Mouse (Mus musculus) hindbrain, embryonic 14.5 days (tissue): ENCODE results near the gene Alppl2. TPM values are rescaled to one million over a fixed set of nuclear protein-coding genes. Genes with fewer than 3 reads are reported as not detected.

Experiments
- ATAC-seq: fragments of 200-750 bp; cut with Nextera tagmentation; 2 replicates; pipeline ENCODE4 v1.8.0; 2017; ENCODE audit warnings: moderate number of reproducible peaks, mild to moderate bottlenecking, moderate TSS enrichment, moderate library complexity; ENCODE audit not compliant: low FRiP score
- DNase-seq: peaks from one replicate; pipeline ENCODE4 v3.0.0-alpha.2; 2015; ENCODE audit warnings: low spot score
- H3K27ac ChIP-seq: fragments of 300-500 bp; sonication (generic); 2 replicates; pipeline ENCODE4 v1.5.1; 2014; ENCODE audit warnings: mild to moderate bottlenecking, moderate library complexity
- H3K27me3 ChIP-seq: fragments of 300-500 bp; sonication (generic); 2 replicates; pipeline ENCODE4 v1.6.1; 2014; ENCODE audit warnings: mild to moderate bottlenecking, low read length, mixed read lengths; ENCODE audit not compliant: control insufficient read depth, insufficient read depth
- H3K36me3 ChIP-seq: fragments of 300-500 bp; sonication (generic); replicated peaks from 2 replicates; pipeline ENCODE4 v1.6.1; 2014; ENCODE audit not compliant: control insufficient read depth, insufficient read depth
- H3K4me1 ChIP-seq: fragments of 300-500 bp; sonication (generic); replicated peaks from 2 replicates; pipeline ENCODE4 v1.6.1; 2014; ENCODE audit warnings: antibody characterized with exemption, low read length, mixed read lengths; ENCODE audit not compliant: control insufficient read depth, insufficient read depth
- H3K4me2 ChIP-seq: fragments of 300-500 bp; sonication (generic); replicated peaks from 2 replicates; pipeline ENCODE4 v1.6.1; 2014; ENCODE audit warnings: mild to moderate bottlenecking, moderate library complexity
- H3K4me3 ChIP-seq: fragments of 300-500 bp; sonication (generic); replicated peaks from 2 replicates; pipeline ENCODE4 v1.5.1; 2014; ENCODE audit warnings: mild to moderate bottlenecking, low read length
- H3K9ac ChIP-seq: fragments of 300-500 bp; sonication (generic); 2 replicates; pipeline ENCODE4 v1.6.1; 2014
- H3K9me3 ChIP-seq: fragments of 300-500 bp; sonication (generic); 2 replicates; pipeline ENCODE4 v1.6.1; 2016; ENCODE audit warnings: low read length; ENCODE audit not compliant: control insufficient read depth
- WGBS: fragments of 180-500 bp; shearing (Covaris S2); extraction: QIAGEN DNeasy Blood & Tissue Kit; methylation state at CpG from one replicate; pipeline ENCODE4 v1.1.7; 2014; 5-methylcytosine and 5-hydroxymethylcytosine counted together
- polyA plus RNA-seq: library from polyadenylated mRNA; unstranded; fragments of >200 nt; fragmentation: Nextera tagmentation; extraction: Ambion mirVana; gene quantifications from 2 replicates; pipeline ENCODE4 v1.2.1, GENCODE M21; 2014

Gene Alppl2
- not detected in 2 replicates for polyA plus RNA-seq

DNA sequence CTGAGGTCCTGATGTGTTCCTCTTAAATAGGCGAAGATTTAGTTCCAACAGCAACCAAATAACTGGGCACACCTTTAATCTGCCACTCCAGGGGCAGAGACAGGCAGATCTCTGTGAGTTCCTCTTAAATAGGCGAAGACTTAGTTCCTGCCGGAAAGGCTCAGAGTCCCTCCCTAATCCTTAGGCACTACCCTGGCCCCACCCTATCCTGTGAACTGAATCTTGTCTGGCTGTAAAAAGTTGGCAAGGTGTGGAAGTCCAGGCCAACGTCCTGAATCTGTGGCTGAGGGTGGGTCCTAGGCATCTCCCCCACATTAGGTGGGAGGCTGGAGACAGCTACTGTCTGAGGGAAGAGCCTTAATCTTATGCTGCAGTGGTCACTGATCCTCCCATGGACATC is at the start of gene Alppl2:
Gene Alppl2, minus strand, starts transcription at position 101 of the 400 bp plus-strand sequence.
- Histone ChIP-seq H3K4me2 (no peak within 1 kb of the TSS), H3K36me3 (no peaks in the 10 kb centered on the region), H3K4me1 (no peaks in the 10 kb centered on the region), H3K9me3 (no peaks in the 10 kb centered on the region), H3K27ac (no peak within 1 kb of the TSS), H3K4me3 (no peak within 1 kb of the TSS), H3K27me3 (no peaks in the 10 kb centered on the region), H3K9ac (no peak within 1 kb of the TSS)
- 92% methylated on average over 4 of the region's 4 CpGs for WGBS
- ATAC-seq (no peak), DNase-seq (no peak)

DNA sequence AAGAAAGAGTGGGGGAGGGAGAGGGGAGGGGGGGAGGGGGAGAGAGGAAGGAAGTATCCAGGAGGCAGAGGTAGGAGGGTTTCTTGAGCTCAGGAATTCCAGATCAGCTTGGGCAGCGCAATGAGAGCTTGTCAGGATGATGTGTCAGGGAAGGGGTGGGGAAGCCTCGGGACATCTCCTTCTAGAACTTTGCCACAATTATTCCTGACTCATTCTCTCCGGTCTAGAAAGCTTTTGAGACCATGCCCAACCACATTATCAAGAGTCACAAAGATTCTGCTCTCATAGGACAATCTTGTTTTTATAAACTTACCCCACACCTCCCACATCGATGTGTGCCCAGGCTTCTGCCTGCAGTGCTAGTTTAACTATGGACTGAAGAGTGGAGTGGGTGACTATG is 42.1 kb upstream of the Alppl2 start:
- DNase-seq, result no peak
- no peak overlapping the region for H3K4me3 ChIP-seq
- no peaks in the 10 kb centered on the region for H3K9me3 ChIP-seq
- H3K27ac ChIP-seq, result no peak overlapping the region
- no peak overlapping the region for H3K4me2 ChIP-seq
- ATAC-seq, result no peak
- H3K27me3 ChIP-seq, result peaks cover 23% of the 10 kb centered on the region
- H3K36me3 ChIP-seq, result no peaks in the 10 kb centered on the region
- H3K9ac ChIP-seq, result no peak overlapping the region
- WGBS, result 92% methylated on average over 4 of the region's 4 CpGs
- H3K4me1 ChIP-seq, result no peaks in the 10 kb centered on the region

DNA sequence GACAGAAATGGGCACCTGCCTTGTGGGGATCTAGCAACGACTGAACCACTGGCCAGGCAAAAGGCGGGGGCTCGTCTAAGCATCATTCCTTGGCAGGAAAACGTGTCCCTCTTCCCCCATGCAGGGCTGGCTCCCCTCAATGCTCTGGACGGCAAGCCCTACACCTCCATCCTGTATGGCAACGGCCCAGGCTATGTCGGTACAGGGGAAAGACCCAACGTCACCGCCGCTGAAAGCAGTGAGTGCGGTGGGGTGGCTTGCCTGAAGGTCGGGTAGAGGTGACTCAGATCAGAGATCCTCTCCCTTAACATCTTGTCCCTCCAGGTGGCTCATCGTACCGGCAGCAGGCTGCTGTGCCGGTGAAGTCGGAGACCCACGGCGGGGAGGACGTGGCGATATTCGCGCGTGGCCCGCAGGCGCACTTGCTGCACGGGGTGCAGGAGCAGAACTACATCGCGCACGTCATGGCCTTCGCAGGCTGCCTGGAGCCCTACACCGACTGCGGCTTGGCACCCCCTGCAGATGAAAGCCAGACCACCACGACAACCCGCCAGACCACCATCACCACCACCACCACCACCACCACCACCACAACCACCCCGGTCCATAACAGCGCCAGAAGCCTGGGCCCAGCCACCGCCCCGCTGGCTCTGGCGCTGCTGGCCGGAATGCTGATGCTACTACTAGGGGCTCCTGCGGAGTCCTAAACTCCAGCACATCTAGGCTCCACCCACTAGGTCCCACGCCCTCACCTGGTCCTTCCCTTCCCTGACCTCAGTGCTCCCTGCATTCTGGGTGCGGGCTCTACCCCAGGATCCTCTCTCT is 37.7 kb upstream of the Alppl2 start:
- no peak overlapping the region for H3K27ac ChIP-seq
- peak overlapping the region; percentile 16 for H3K4me3 ChIP-seq
- no peaks in the 10 kb centered on the region for H3K4me1 ChIP-seq
- 10% methylated on average over 43 of the region's 43 CpGs for WGBS
- no peak overlapping the region for H3K9ac ChIP-seq
- ATAC-seq, result no peak; the same call in 1 of the 2 replicates
- H3K36me3 ChIP-seq, result no peaks in the 10 kb centered on the region
- no peaks in the 10 kb centered on the region for H3K9me3 ChIP-seq
- H3K4me2 ChIP-seq, result peak overlapping the region; percentile 39
- peaks cover 30% of the 10 kb centered on the region for H3K27me3 ChIP-seq
- no peak for DNase-seq

DNA sequence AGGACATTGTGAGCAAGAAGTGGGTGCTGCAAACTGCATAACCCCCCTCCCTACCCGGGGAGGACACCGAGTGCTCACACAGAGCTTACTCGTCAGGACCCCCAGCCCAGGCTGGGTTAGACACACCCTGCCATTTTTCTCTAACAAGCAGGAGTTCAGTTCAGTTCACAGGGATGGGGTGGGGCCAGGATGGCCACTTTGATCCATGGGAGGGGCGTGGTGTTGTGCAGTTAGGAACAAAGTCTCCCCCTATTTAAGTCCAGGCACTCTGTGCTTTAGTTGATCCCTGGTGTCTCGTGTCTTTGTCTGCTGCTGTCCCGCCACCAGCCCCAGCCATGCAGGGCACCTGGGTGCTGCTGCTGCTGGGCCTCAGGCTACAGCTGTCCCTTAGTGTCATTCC is 34.9 kb upstream of the Alppl2 start, which contains the start of gene Akp3:
Gene Akp3, plus strand, starts transcription at position 301 of the 400 bp plus-strand sequence.
- H3K4me1 ChIP-seq, result no peaks in the 10 kb centered on the region
- no peak within 1 kb of the TSS for H3K9ac ChIP-seq
- ATAC-seq (no peak), DNase-seq (no peak)
- no peak within 1 kb of the TSS for H3K4me2 ChIP-seq
- no peaks in the 10 kb centered on the region for H3K9me3 ChIP-seq
- H3K27me3 ChIP-seq, result peaks cover 30% of the 10 kb centered on the region
- 81% methylated on average over 6 of the region's 6 CpGs for WGBS
- H3K4me3 ChIP-seq, result no peak within 1 kb of the TSS
- H3K27ac ChIP-seq, result no peak within 1 kb of the TSS
- no peaks in the 10 kb centered on the region for H3K36me3 ChIP-seq

DNA sequence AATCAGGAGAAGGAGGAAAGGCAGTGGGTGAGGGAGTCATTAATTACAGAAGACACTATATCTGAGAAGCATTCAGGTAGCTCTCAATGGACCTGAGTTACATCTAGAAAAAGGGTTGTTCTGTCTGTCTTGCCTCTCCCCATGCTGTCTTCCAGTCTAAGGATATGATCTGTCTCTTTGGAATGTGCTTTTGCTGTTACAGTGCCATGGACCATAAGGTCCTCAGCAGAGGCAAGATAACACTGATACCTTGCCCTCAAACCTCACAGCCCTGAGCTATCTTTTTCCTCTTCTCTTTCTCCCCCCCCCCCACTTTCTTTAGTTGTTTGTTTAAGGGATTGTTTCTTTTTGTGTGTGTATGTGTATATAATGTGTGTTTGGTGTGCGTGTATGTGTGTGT is 25.1 kb upstream of the Alppl2 start:
- H3K4me2 ChIP-seq, result no peak overlapping the region
- H3K4me3 ChIP-seq, result no peak overlapping the region
- DNase-seq (no peak), ATAC-seq (no peak)
- H3K27me3 ChIP-seq, result no peaks in the 10 kb centered on the region
- no peak overlapping the region for H3K9ac ChIP-seq
- WGBS, result 95% methylated on average over 1 of the region's 1 CpGs
- H3K36me3 ChIP-seq, result no peaks in the 10 kb centered on the region
- H3K4me1 ChIP-seq, result no peaks in the 10 kb centered on the region
- H3K27ac ChIP-seq, result no peak overlapping the region
- no peaks in the 10 kb centered on the region for H3K9me3 ChIP-seq

DNA sequence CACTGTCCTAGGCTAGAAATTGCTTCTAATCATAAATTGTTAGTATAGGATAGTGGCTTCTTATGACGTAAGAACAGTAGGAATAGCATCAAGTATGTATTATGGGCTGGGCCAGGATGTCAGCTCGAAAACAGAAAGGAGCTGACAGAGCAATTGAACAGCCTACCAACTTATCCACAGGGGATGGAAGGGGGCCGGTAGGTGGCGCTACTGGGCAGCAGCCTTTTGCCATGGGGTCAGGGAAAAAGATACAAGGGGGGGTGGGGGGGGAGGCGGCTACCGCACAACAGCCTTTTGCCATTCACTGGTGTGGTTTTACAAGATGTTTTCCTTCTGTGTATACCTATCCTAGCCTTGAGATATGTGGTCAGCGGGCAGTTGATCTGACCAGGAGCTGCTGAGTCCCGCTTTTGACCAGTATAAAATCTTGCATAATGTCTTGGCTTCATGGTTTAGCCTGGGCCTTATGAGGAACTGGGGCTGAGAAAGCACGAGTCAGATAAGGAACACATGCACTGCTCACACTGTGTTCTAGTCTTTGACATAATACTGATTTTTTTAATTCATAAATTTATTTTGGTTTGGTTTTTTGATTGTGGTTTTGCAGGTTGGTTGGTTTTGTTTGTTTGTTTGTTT is 22.1 kb upstream of the Alppl2 start:
- DNase-seq (no peak), ATAC-seq (no peak)
- WGBS, result 45% methylated on average over 8 of the region's 9 CpGs
- Histone ChIP-seq H3K4me2 (no peak overlapping the region), H3K4me3 (no peak overlapping the region), H3K27me3 (no peaks in the 10 kb centered on the region), H3K4me1 (no peaks in the 10 kb centered on the region), H3K9ac (no peak overlapping the region), H3K36me3 (no peaks in the 10 kb centered on the region), H3K27ac (no peak overlapping the region), H3K9me3 (no peaks in the 10 kb centered on the region)

DNA sequence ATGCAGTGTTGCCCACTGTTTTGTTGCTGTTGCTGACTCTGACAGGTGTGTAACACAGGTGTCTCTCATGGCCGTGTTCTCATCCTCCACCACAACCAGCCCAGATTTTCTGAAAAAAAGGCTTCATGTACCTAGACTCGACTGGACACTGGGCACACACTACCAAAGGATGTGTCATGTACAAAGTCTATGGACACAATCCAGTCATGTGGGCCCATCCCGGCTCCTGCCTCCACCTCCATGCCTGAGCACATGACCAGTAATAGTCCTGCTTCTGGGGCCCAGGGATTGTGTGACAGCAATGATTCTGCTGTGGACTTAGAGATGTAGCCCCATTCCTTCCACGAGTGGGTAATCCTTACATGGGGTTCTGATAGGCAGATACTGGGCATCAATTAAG is 18.8 kb upstream of the Alppl2 start:
- no peak for DNase-seq

DNA sequence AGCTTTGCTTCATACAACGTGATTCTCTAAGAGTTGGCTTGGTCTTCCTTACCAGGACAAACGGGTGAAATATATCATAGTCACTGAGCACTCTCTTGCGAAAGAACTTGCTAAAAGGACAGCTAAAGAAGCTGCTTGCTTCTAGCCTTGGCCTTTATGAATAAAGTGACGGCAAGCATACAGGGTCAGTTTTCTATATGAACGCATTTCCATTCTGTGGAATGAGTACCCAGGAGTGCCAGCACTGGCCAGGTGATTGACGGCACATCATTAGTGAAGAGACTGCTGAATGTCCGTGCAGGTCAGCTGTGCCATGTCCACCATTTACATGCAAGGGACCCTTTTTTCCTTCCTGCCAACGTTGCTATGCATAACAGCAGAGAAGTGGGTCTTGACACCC is 16.8 kb upstream of the Alppl2 start:
- no peak for ATAC-seq
- WGBS, result 74% methylated on average over 8 of the region's 8 CpGs
- no peaks in the 10 kb centered on the region for H3K27me3 ChIP-seq
- no peak overlapping the region for H3K4me3 ChIP-seq
- no peaks in the 10 kb centered on the region for H3K9me3 ChIP-seq
- H3K4me2 ChIP-seq, result no peak overlapping the region
- no peak for DNase-seq
- no peak overlapping the region for H3K27ac ChIP-seq
- H3K36me3 ChIP-seq, result no peaks in the 10 kb centered on the region
- no peak overlapping the region for H3K9ac ChIP-seq
- H3K4me1 ChIP-seq, result no peaks in the 10 kb centered on the region

More for the DNA sequence above, 18.8 kb upstream of the Alppl2 start:
- Histone ChIP-seq H3K4me1 (no peaks in the 10 kb centered on the region), H3K4me2 (no peak overlapping the region), H3K4me3 (no peak overlapping the region), H3K9ac (no peak overlapping the region), H3K27me3 (no peaks in the 10 kb centered on the region), H3K27ac (no peak overlapping the region), H3K9me3 (no peaks in the 10 kb centered on the region), H3K36me3 (no peaks in the 10 kb centered on the region)
- ATAC-seq, result no peak
- 88% methylated on average over 4 of the region's 4 CpGs for WGBS

DNA sequence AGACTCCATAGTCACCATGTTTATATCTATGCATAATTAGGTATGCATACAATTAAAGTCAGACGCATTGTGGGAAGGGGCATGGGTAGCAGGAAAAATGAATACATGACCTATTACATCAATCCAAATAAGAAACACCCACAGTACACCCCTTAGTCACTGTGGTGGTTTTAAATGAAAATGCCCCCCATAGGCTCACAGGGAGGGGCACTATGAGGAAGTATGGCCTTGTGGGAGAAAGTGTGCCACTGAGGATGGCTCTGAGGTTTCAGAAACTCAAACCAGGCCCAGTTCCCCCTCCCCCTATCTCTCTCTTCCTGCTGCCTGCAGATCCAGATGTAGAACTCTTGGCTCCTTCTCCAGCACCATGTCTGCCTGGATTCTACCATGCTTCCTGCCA is 14.2 kb upstream of the Alppl2 start:
- Histone ChIP-seq H3K9ac (no peak overlapping the region), H3K4me2 (no peak overlapping the region), H3K27ac (no peak overlapping the region), H3K4me1 (no peaks in the 10 kb centered on the region), H3K36me3 (no peaks in the 10 kb centered on the region), H3K27me3 (0 out of 2 replicates have a peak, but pooled peaks cover 4% of the 10 kb centered on the region), H3K9me3 (no peaks in the 10 kb centered on the region), H3K4me3 (no peak overlapping the region)
- no peak for ATAC-seq
- DNase-seq, result no peak
- WGBS, result 64% methylated on average over 1 of the region's 1 CpGs
